Mouse (Mus musculus) erythroblast, embryonic 14.5 days (primary cell): ENCODE measurements at regions not wholly inside any gene's neighbourhood (a gene's known extent, or its start where the extent isn't known, plus 50 kb on each side); places are given as distances from the start of the nearest gene placed in this dataset.

Experiments
- GATA1 ChIP-seq: IDR thresholded peaks from 2 replicates; pipeline ENCODE4 v1.6.1; 2012; ENCODE audit warnings: low read length, inconsistent platforms, mixed read lengths
- TAL1 ChIP-seq: IDR thresholded peaks from 3 replicates; pipeline ENCODE4 v1.6.1; 2012; ENCODE audit warnings: low read length, inconsistent platforms, mixed read lengths

DNA sequence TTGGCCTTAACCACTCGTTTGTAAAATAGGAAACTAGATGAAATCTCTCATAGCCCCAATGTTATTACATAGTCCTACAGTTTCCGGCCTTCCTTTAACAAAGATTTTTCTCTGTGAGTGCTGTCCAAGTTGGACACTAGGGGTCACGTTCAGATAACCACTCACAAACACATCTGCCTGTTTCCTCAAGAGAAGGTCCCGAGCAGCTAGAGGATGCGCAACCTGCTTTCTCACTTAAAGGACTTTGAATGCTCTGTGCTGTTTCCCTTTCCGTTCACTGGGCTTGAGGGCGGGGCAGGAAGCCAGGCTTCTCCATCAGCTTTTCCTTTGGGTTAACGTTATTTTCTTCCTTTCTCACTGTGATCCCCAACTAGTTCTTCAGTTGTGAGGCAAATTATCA lies 58.1 kb upstream of the Zfp366 start:
- no peak for TF ChIP-seq TAL1
- no peak for TF ChIP-seq GATA1
